Mouse (Mus musculus) stomach, embryonic 14.5 days (tissue): ENCODE results near the gene Ctnnd2. TPM values are rescaled to one million over a fixed set of nuclear protein-coding genes. Genes with fewer than 3 reads are reported as not detected.
A peak's percentile ranks its signal among the peaks of the same experiment; 100 is the strongest.

Source experiments
- ATAC-seq: fragments of 200-750 bp; cut with Nextera tagmentation; 2 replicates; pipeline ENCODE4 v1.8.0; 2017; ENCODE audit warnings: low read depth, moderate TSS enrichment; ENCODE audit not compliant: insufficient number of reproducible peaks, insufficient read depth, low FRiP score
- H3K27ac ChIP-seq: fragments of 300-500 bp; sonication (generic); 2 replicates; pipeline ENCODE4 v1.5.1; 2014; ENCODE audit warnings: mild to moderate bottlenecking, low read length, moderate library complexity, mixed read lengths
- H3K27me3 ChIP-seq: fragments of 300-500 bp; sonication (generic); 2 replicates; pipeline ENCODE4 v1.6.1; 2014; ENCODE audit warnings: low read length, control low read depth, mixed read lengths; ENCODE audit not compliant: control insufficient read depth, insufficient read depth
- H3K36me3 ChIP-seq: fragments of 300-500 bp; sonication (generic); 2 replicates; pipeline ENCODE4 v1.6.1; 2014; ENCODE audit warnings: mild to moderate bottlenecking, control low read depth, low read length, moderate library complexity, mixed read lengths; ENCODE audit not compliant: control insufficient read depth, insufficient read depth
- H3K4me1 ChIP-seq: fragments of 300-500 bp; sonication (generic); 2 replicates; pipeline ENCODE4 v1.6.1; 2014; ENCODE audit warnings: low read length, control low read depth, mixed read lengths; ENCODE audit not compliant: control insufficient read depth, insufficient read depth
- H3K4me2 ChIP-seq: fragments of 300-500 bp; sonication (generic); replicated peaks from 2 replicates; pipeline ENCODE4 v1.6.1; 2014; ENCODE audit warnings: low read depth, low read length, control low read depth
- H3K4me3 ChIP-seq: fragments of 300-500 bp; sonication (generic); 2 replicates; pipeline ENCODE4 v1.5.1; 2014; ENCODE audit warnings: low read depth, low read length, control low read depth
- H3K9ac ChIP-seq: fragments of 300-500 bp; sonication (generic); replicated peaks from 2 replicates; pipeline ENCODE4 v1.6.1; 2014; ENCODE audit warnings: low read depth, mild to moderate bottlenecking, control low read depth, low read length, moderate library complexity, mixed read lengths
- H3K9me3 ChIP-seq: fragments of 300-500 bp; sonication (generic); 2 replicates; pipeline ENCODE4 v1.6.1; 2016; ENCODE audit warnings: low read depth, low read length, control low read depth; ENCODE audit not compliant: control insufficient read depth
- WGBS: fragments of 180-500 bp; shearing (Covaris S2); extraction: QIAGEN DNeasy Blood & Tissue Kit; methylation state at CpG from one replicate; pipeline ENCODE4 v1.1.7; 2014; 5-methylcytosine and 5-hydroxymethylcytosine counted together
- polyA plus RNA-seq: library from polyadenylated mRNA; unstranded; fragments of >200 nt; fragmentation: Nextera tagmentation; extraction: Ambion mirVana; gene quantifications from 2 replicates; pipeline ENCODE4 v1.2.1, GENCODE M21; 2014

Ctnnd2 gene
- polyA plus RNA-seq, 1 experiment from 2014 or later = 6.7 TPM

GRCm38 (mm10) chr15:30661689-30662422 is 489.5 kb downstream of the Ctnnd2 start:
- Histone ChIP-seq H3K4me3 (no peak overlapping the region), H3K4me1 (no peaks in the 10 kb centered on the region), H3K9ac (no peak overlapping the region), H3K27ac (peak overlapping the region; percentile 28; the same call in 1 of the 2 replicates), H3K4me2 (no peak overlapping the region), H3K9me3 (no peaks in the 10 kb centered on the region), H3K27me3 (no peaks in the 10 kb centered on the region), H3K36me3 (no peaks in the 10 kb centered on the region)
- no peak for ATAC-seq
- 56% methylated on average over 6 of the region's 6 CpGs for WGBS

GRCm38 (mm10) chr15:30667819-30668587 is 495.6 kb downstream of the Ctnnd2 start:
- ATAC-seq = no peak
- no peak overlapping the region for H3K4me2 ChIP-seq
- H3K4me1 ChIP-seq = no peaks in the 10 kb centered on the region
- no peaks in the 10 kb centered on the region for H3K9me3 ChIP-seq
- H3K27ac ChIP-seq = no peak overlapping the region
- WGBS = 69% methylated on average over 7 of the region's 7 CpGs
- no peak overlapping the region for H3K4me3 ChIP-seq
- H3K9ac ChIP-seq = no peak overlapping the region
- H3K27me3 ChIP-seq = no peaks in the 10 kb centered on the region
- H3K36me3 ChIP-seq = no peaks in the 10 kb centered on the region

- Histone ChIP-seq H3K27ac (no peak overlapping the region), H3K27me3 (no peaks in the 10 kb centered on the region), H3K4me2 (no peak overlapping the region), H3K9me3 (no peaks in the 10 kb centered on the region), H3K4me3 (no peak overlapping the region), H3K4me1 (no peaks in the 10 kb centered on the region), H3K36me3 (no peaks in the 10 kb centered on the region), H3K9ac (no peak overlapping the region)
- ATAC-seq = no peak
- 66% methylated on average over 4 of the region's 4 CpGs for WGBS
Observed at GRCm38 (mm10) chr15:30681939-30682338, 509.5 kb downstream of the Ctnnd2 start.

- H3K4me2 ChIP-seq = no peak overlapping the region
- WGBS = 75% methylated on average over 14 of the region's 14 CpGs
- H3K27ac ChIP-seq = no peak overlapping the region
- ATAC-seq = no peak
- H3K4me1 ChIP-seq = no peaks in the 10 kb centered on the region
- no peak overlapping the region for H3K4me3 ChIP-seq
- H3K27me3 ChIP-seq = no peaks in the 10 kb centered on the region
- no peak overlapping the region for H3K9ac ChIP-seq
- H3K36me3 ChIP-seq = no peaks in the 10 kb centered on the region
- no peaks in the 10 kb centered on the region for H3K9me3 ChIP-seq
Observed at GRCm38 (mm10) chr15:30682360-30683119, 510.1 kb downstream of the Ctnnd2 start.

GRCm38 (mm10) chr15:30686206-30687101 is 514.1 kb downstream of the Ctnnd2 start:
- Histone ChIP-seq H3K4me3 (no peak overlapping the region), H3K27me3 (no peaks in the 10 kb centered on the region), H3K27ac (no peak overlapping the region), H3K9me3 (no peaks in the 10 kb centered on the region), H3K4me2 (no peak overlapping the region), H3K36me3 (no peaks in the 10 kb centered on the region), H3K4me1 (no peaks in the 10 kb centered on the region), H3K9ac (no peak overlapping the region)
- 55% methylated on average over 4 of the region's 4 CpGs for WGBS
- no peak; the same call in 1 of the 2 replicates for ATAC-seq

GRCm38 (mm10) chr15:30693754-30694205 is 521.4 kb downstream of the Ctnnd2 start:
- 78% methylated on average over 6 of the region's 6 CpGs for WGBS
- H3K9me3 ChIP-seq = no peaks in the 10 kb centered on the region
- H3K27me3 ChIP-seq = no peaks in the 10 kb centered on the region
- H3K27ac ChIP-seq = no peak overlapping the region
- ATAC-seq = no peak
- no peak overlapping the region for H3K4me3 ChIP-seq
- H3K36me3 ChIP-seq = no peaks in the 10 kb centered on the region
- H3K9ac ChIP-seq = no peak overlapping the region
- H3K4me1 ChIP-seq = no peaks in the 10 kb centered on the region
- H3K4me2 ChIP-seq = no peak overlapping the region

GRCm38 (mm10) chr15:30694286-30694685 is 521.9 kb downstream of the Ctnnd2 start:
- H3K27ac ChIP-seq = no peak overlapping the region
- no peak overlapping the region for H3K9ac ChIP-seq
- ATAC-seq = no peak
- H3K4me2 ChIP-seq = no peak overlapping the region
- WGBS = 81% methylated on average over 1 of the region's 1 CpGs
- no peak overlapping the region for H3K4me3 ChIP-seq
- no peaks in the 10 kb centered on the region for H3K36me3 ChIP-seq
- no peaks in the 10 kb centered on the region for H3K4me1 ChIP-seq
- no peaks in the 10 kb centered on the region for H3K9me3 ChIP-seq
- no peaks in the 10 kb centered on the region for H3K27me3 ChIP-seq
